Mouse (Mus musculus) ES-E14 (cell line): Measurements from ENCODE around the gene Bbs2. TPM values are rescaled to one million over a fixed set of nuclear protein-coding genes. Genes with fewer than 3 reads are reported as not detected.

ENCODE experiments used
- DNase-seq: peaks from one replicate; pipeline ENCODE4 v3.0.0-alpha.2; 2013; ENCODE audit warnings: low read depth, low spot score
- H3K27ac ChIP-seq: 2 replicates; pipeline ENCODE4 v1.5.1; 2012; ENCODE audit warnings: low read depth, mild to moderate bottlenecking, low read length, moderate library complexity, mixed read lengths; ENCODE audit not compliant: poor library complexity, insufficient read depth, severe bottlenecking
- H3K36me3 ChIP-seq: 2 replicates; pipeline ENCODE4 v1.6.1; 2012; ENCODE audit warnings: mild to moderate bottlenecking, low read length, moderate library complexity, mixed read lengths; ENCODE audit not compliant: control insufficient read depth, poor library complexity, insufficient read depth, severe bottlenecking
- H3K4me1 ChIP-seq, 2 experiments: fragments of 150-350 bp in 1 of 2; sonication (generic) in 1 of 2; 2 replicates each; pipeline ENCODE4 v1.6.1; 2012; ENCODE audit warnings: low read length in 2 of 2, mild to moderate bottlenecking in 1 of 2, mixed read lengths in 1 of 2; ENCODE audit not compliant: control insufficient read depth in 2 of 2, insufficient read depth in 2 of 2, poor library complexity in 1 of 2
- H3K4me3 ChIP-seq, 2 experiments: fragments of 150-350 bp in 1 of 2; sonication (generic) in 1 of 2; 2 replicates each; pipeline ENCODE4 v1.5.1; 2012; ENCODE audit warnings: low read length in 2 of 2, low read depth in 1 of 2, mild to moderate bottlenecking in 1 of 2, mixed read lengths in 1 of 2; ENCODE audit not compliant: insufficient read depth in 1 of 2, poor library complexity in 1 of 2, severe bottlenecking in 1 of 2
- H3K9ac ChIP-seq: 2 replicates; pipeline ENCODE4 v1.6.1; 2012; ENCODE audit warnings: low read depth, mild to moderate bottlenecking, low read length, mixed read lengths; ENCODE audit not compliant: poor library complexity, insufficient read depth, severe bottlenecking
- H3K9me3 ChIP-seq: fragments of 150-350 bp; sonication (generic); 2 replicates; pipeline ENCODE4 v1.6.1; 2012; ENCODE audit warnings: low read depth, mild to moderate bottlenecking, low read length; ENCODE audit not compliant: control insufficient read depth, insufficient read depth
- CHD2 ChIP-seq: IDR thresholded peaks from 2 replicates; pipeline ENCODE4 v1.6.1; 2014; ENCODE audit warnings: mild to moderate bottlenecking, low read depth, low read length, inconsistent platforms
- HCFC1 ChIP-seq: IDR thresholded peaks from 2 replicates; pipeline ENCODE4 v1.6.1; 2012; ENCODE audit warnings: low read length, inconsistent platforms, borderline replicate concordance; ENCODE audit not compliant: insufficient read depth
- MAFK ChIP-seq: IDR thresholded peaks from 2 replicates; pipeline ENCODE4 v1.6.1; 2014; ENCODE audit warnings: mild to moderate bottlenecking, low read depth, low read length, inconsistent platforms; ENCODE audit not compliant: insufficient read depth
- ZC3H11A ChIP-seq: IDR thresholded peaks from 2 replicates; pipeline ENCODE4 v1.6.1; 2012; ENCODE audit warnings: low read depth, mild to moderate bottlenecking, inconsistent platforms, low read length, borderline replicate concordance
- ZNF384 ChIP-seq: IDR thresholded peaks from 2 replicates; pipeline ENCODE4 v1.6.1; 2012; ENCODE audit warnings: low read depth, low read length, inconsistent platforms
- in situ Hi-C, 2 experiments: fragments of 600-800 bp; cut with MboI; formaldehyde crosslinking; loops; one replicate each; pipeline ENCODE4 v1.15.1; 2025; ENCODE audit warnings: low sequenced_read_pairs in 2 of 2, inconsistent platforms in 1 of 2; ENCODE audit not compliant: unreplicated experiment in 2 of 2
- total RNA-seq: library from RNA; depleted of rRNA; stranded (reverse); fragments of 300-350 nt; gene quantifications from 2 replicates; pipeline ENCODE4 v1.2.3, GENCODE M21; 2012

Bbs2 gene
- total RNA-seq, 1 experiment, result 26.0 TPM

DNA sequence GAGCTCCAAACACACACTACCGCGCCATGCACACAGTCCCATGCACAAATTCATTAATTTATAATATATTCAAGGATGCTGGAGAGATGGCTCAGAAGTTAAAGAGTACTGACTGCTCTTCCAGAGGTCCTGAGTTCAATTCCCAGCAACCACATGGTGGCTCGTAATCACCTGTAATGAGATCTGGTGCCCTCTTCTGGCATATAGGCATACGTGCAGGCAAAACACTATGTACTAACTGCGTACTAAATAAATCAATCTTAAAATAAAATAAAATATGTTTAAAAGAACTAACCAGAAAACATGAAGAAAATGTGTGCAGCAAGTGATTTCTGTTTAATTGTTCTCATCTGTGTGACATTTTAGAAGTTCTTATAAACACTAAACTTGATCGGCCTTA, 4.4 kb downstream of the Bbs2 start:
- no peaks in the 10 kb centered on the region for H3K9me3 ChIP-seq
- H3K4me1 ChIP-seq, result peaks cover 0 to 4% of the 10 kb centered on the region in 2 experiments; a peak in 2 of 4 replicates
- H3K36me3 ChIP-seq, result no peaks in the 10 kb centered on the region
- DNase-seq, result no peak
- H3K9ac ChIP-seq, result no peak overlapping the region
- H3K27ac ChIP-seq, result no peak overlapping the region
- no peak overlapping the region for H3K4me3 ChIP-seq
- TF ChIP-seq HCFC1 (no peak), ZC3H11A (no peak), MAFK (no peak), CHD2 (no peak), ZNF384 (no peak)
- in situ Hi-C loops, result no loop called here

DNA sequence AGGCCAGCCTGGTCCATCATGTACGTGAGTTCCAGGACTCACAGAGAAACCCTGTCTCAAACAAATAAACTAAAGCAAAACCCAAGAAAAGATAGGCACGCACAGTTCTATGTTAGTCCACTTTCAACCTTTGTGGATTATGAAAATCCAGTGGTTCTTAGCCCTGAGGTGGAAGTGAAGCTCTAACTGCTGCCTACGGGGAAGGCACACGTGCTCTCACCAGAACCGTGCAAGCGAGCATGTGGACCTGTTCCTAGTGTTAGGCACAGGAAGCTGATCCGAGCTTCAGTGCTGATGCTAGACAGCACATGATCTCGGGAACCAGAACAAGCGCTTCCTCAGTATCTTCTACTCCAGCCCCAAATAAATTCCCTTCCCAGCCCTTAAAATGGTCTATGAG, 5.9 kb downstream of the Bbs2 start:
- DNase-seq, result no peak
- H3K27ac ChIP-seq, result no peak overlapping the region
- TF ChIP-seq ZNF384 (no peak), CHD2 (no peak), ZC3H11A (no peak), MAFK (no peak), HCFC1 (no peak)
- no peak overlapping the region for H3K4me3 ChIP-seq
- H3K9ac ChIP-seq, result no peak overlapping the region
- peaks cover 0 to 5% of the 10 kb centered on the region in 2 experiments; a peak in 2 of 4 replicates for H3K4me1 ChIP-seq
- H3K36me3 ChIP-seq, result no peaks in the 10 kb centered on the region
- H3K9me3 ChIP-seq, result no peaks in the 10 kb centered on the region
- in situ Hi-C loops, result no loop called here

DNA sequence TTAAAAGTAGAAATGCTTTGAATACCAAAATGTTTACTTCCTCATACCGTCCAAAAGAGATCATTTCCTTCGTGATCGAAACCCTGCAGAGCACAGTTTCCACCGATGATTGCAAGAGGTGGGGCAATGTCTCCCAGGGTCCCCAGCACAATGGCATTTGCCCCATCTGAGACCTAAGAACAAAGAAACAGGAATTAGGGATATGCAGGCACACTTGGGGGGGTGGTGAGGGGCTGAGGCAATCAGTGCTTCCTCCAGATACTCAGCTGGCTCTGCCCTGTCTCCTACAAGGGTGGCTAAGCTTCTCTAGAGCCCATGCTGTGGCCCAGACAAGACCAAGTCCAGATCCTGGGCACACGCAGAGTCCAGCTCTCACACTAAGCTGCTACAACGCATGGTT, 9.0 kb downstream of the Bbs2 start:
- H3K27ac ChIP-seq, result no peak overlapping the region
- no peaks in the 10 kb centered on the region for H3K9me3 ChIP-seq
- no peaks in the 10 kb centered on the region for H3K36me3 ChIP-seq
- H3K4me1 ChIP-seq, result peaks cover 0 to 6% of the 10 kb centered on the region in 2 experiments; a peak in 1 of 4 replicates
- H3K9ac ChIP-seq, result no peak overlapping the region
- in situ Hi-C loops, result no loop called here
- no peak overlapping the region for H3K4me3 ChIP-seq
- DNase-seq, result no peak
- TF ChIP-seq MAFK (no peak), ZC3H11A (no peak), ZNF384 (no peak), HCFC1 (no peak), CHD2 (no peak)

DNA sequence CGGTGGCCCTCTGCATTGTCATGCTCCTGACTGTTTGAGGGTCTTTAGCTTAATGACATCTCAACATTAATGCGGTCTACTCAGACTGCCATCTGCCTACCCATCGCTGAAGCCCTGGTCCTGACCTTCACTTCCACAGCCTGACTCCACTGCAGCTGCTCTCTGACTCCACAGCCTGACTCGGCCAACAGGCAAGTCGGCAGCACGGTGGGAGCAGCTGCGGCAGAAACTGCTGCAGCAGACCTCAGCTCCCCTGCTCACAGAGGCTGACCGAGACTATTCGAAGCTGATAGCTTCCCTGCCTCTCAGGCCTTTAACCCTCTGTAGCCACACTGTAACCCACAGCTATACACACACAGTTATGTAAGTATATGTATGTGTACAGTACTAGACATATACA, 10.8 kb downstream of the Bbs2 start:
- TF ChIP-seq ZC3H11A (no peak), CHD2 (no peak), MAFK (no peak), ZNF384 (no peak), HCFC1 (no peak)
- Histone ChIP-seq H3K9me3 (no peaks in the 10 kb centered on the region), H3K36me3 (no peaks in the 10 kb centered on the region), H3K4me3 (no peak overlapping the region), H3K27ac (no peak overlapping the region), H3K9ac (no peak overlapping the region), H3K4me1 (peaks cover 0 to 6% of the 10 kb centered on the region in 2 experiments; a peak in 1 of 4 replicates)
- in situ Hi-C loops, result no loop called here
- no peak for DNase-seq
